Mouse (Mus musculus): ENCODE results near the gene Mxd4.
A peak's percentile ranks its signal among the peaks of the same experiment; 100 is the strongest.

Gene Mxd4

DNA sequence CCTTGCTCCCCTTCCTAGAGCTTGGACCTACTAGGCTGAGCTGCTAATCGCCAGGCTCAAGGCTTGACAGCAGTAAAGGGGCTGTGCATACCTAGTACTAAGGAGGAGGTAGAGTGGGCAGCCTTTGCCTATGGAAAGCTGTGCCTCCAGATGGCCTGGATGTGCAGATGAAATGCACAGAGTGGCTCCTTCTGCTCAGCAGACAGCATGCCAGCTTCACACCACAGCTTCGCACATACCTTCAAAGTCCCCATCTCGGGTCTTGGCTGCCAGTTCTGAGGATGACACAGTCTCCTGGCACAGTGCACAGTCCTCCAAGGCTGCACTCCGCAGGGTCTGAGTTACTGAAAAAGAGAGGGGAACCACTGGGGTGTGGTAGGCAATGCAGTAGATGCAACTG, 9.7 kb upstream of the Mxd4 start:
- DNase-seq (ENCODE audit: low spot score) = no peak

DNA sequence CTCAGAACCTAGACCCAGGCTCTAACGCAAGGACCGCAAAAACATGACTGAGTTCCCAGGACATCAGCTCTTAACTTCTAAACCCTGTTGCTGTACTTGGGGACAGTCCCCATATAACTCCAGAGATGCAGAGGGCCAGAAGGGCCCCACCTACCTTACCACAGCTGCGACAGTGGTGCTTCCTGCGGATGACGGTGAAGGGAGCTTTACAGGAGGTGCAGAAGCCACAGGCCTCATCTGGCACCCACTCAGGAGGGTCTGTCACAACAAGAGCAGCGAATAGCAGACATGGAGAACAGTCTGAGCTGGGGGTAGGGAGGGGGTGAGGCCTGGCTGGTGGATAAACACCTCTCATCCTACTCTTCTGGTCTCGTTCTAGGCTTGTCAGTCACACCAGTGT, 8.9 kb upstream of the Mxd4 start:
- DNase-seq (ENCODE audit: low spot score) = no peak

DNA sequence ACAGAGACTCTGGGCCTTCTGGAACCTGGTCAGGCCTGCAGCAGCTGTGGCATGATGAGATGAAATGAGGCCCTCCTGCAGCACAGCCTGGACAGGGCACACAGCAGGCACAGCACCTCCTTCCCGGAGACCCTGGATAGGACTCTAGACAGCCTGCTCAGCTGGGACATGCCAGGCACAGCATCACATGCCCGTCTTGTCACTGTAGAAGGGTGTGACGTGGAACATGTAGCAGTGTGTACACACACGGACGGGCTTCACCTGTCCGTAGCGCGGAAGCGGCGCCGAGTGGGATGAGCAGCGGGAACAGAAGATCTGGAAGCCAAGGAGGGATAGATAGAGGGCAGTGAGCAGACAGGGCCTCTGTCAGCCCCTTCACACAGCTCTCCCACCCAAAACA, 8.3 kb upstream of the Mxd4 start:
- no peak for DNase-seq (ENCODE audit: low spot score)

DNA sequence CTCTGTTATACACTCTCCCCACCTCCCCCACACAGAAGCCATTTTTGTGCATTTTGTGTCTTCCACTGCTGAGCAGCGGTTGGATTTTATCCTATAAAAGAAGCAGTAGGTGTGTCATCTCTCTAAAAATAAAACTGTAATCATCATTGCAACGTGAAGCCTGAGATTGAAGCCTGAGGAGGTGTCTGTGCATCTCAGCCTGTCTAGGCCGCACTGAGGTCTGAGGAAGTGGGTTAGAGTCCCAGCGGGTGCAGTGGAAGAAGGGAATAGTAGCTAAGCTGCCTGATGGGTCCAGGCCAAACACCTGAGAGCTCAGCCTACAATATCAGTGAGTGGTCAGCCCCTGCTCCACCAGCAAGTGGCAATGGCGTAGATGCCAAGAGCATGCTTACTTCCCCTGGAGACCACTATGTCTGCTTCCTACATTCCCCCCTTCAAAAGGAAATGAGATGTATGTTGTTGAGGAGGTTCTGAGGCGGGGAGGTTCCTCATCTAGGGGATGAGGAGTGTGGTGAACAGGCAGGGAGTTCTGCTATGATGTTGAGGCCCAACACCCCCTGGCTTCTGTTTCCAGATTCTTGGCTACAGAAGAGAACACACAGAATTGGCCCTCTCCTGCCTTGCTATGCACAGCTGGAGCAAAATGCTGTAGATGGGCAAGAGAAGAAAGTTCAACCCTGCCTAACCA, 7.6 kb upstream of the Mxd4 start:
- no peak for DNase-seq (ENCODE audit: low spot score)

- no peak for DNase-seq (ENCODE audit: low spot score)
Observed at GRCm38 (mm10) chr5:34194426-34194825, 6.9 kb upstream of the Mxd4 start.

DNA sequence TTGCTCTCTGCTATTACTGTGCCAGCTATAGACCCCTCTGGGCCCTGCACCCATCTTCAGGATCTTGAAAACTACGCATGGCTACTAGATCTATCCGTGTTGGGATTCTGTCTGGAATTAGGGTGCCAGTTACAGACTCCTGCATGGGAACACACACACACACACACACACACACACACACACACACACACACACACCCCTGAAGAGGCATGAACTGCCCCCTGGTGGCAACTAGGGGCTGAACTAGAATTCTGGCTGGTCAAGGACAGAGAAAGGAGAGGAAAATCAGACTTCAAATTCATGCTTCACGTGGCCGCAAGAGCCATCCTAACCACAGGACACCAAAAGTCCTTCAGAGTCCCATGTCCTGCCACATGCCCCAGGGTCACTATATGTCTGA, 4.3 kb upstream of the Mxd4 start:
- DNase-seq (ENCODE audit: low spot score) = no peak

GRCm38 (mm10) chr5:34191021-34191420, 3.5 kb upstream of the Mxd4 start:
- peak; percentile 48 for DNase-seq (ENCODE audit: low spot score)

DNA sequence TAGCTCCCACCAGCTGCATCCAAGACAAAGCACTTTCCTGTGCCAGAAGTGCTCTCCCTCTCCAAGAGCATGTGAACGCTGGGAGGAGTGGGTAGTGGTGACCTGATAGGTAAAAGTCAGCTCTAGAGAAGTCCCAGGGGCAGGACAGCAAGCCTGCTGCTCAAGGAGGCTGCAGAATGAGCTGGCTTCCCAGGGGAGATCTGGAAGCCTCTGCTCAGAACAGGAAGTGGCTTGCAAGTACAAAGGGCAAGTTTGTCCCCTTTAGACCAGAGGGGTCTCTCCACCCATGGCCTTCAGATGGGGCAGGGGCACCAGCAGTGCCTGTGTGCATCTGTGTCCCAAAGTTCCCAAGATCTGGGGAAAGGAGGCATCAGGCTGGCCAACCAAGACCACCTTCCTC, 2.0 kb upstream of the Mxd4 start:
- DNase-seq (ENCODE audit: low spot score) = no peak

GRCm38 (mm10) chr5:34188856-34189255, 1.3 kb upstream of the Mxd4 start:
- no peak for DNase-seq (ENCODE audit: low spot score)

DNA sequence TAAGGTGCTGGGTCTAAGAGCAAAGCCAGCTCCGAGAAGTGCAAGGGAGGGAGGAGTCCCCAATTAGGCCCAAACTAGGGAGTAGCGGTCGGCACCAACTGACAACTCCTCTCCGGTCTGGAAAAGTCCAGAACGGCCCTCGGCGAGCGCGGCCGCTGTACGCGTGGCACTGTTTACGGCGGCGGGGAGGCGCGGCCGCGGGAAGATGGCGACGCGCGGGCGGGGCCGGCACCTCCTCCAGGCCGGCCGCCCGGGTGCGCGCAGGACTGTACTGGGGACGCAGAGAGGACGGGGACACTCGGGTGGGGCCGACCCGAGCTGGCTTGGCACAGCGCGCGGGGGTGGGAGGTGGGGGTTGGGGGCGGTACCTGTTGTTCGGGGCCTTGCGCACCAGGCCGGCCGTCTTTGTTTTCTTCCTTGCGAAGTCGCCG, 544 bp downstream of the Mxd4 start:
- DNase-seq (ENCODE audit: low spot score) = peak; percentile 70

GRCm38 (mm10) chr5:34186391-34186790, 1.1 kb downstream of the Mxd4 start:
- DNase-seq (ENCODE audit: low spot score) = no peak

DNA sequence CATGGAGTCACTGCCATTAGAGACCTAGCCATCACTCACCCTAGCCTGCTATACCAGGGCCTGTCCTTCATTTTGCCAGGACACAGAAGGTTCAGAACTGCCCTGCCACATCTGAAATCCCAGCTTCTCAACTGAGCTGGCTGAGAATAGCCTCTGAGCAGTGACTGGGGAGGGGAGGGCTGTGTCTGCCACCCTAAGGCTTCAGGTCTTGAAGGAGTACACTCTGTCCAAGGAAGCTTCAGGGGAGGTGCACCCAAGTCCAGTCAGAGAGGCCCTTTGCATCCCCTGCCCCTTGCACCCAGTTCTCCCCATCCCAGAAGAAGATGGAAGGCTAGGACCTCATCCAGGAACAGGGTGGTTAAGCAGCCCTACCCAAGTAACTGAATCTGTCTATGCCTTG, 1.7 kb downstream of the Mxd4 start:
- no peak for DNase-seq (ENCODE audit: low spot score)

DNA sequence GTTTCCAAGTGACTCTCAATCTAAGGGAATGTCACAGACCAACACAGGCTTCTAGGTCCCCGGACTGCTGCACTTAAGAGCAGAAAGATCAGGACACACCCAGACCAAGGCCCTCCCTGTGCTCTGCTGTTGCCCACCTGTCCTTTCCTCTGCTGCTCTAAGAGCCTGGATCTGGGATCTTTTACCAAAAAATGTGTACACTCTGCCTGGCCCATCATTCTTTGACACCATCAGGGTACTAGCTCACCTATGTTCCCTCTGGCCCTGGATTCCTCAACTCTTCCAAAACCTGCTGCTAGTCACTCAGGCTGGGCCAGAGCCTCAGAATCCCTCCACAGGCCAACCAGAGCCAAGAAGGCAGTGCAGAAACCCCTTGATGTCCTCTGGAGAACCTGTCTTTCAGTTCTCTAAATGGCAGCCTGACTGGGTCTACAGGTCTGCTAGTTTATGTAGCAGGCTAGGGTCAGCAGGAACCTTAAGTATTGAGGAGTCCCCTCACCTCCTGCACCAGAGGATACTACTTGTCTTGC, 2.4 kb downstream of the Mxd4 start:
- DNase-seq (ENCODE audit: low spot score) = no peak

- no peak for DNase-seq (ENCODE audit: low spot score)
Observed at GRCm38 (mm10) chr5:34183976-34184375, 3.5 kb downstream of the Mxd4 start.

- no peak for DNase-seq (ENCODE audit: low spot score)
Observed at GRCm38 (mm10) chr5:34183156-34183880, 4.2 kb downstream of the Mxd4 start.

DNA sequence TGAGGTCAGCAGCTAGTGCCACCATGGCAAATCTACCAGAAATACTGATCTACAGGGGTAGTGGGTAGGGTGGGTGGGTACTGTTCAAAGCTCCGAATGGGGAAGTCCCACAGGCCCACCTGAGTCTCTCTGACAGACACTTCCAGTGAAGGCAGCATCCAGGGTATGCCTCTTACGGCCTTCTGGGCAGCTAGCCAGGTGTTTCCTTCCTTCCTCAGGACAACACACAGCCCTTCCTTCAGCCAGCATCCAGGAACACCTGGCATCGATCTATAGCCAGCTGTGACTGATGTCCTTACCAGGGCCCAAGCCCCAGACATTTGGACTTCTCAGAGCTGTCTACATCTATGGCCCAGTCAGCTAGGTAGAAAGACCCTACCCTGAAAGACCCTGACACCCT, 5.0 kb downstream of the Mxd4 start:
- no peak for DNase-seq (ENCODE audit: low spot score)

DNA sequence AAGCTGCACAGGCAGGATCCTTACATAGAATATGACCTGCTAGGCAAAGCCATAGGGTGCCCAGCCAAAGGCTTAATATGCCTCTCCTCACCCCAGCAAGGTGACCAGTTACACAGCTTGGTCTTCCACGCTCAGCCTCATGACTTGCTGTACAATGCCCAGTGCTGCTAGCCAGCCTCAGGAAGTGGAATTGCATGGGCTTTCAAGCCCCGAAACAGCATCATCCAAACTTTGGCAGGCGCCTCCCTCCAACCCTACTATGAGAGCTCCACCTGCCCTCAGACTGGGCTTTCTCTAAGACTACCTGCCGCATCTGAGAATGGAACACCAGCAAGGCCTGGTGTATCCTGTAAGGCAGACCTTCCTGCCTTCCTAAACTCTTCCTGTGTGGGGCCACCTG, 9.7 kb downstream of the Mxd4 start:
- no peak for DNase-seq (ENCODE audit: low spot score)

DNA sequence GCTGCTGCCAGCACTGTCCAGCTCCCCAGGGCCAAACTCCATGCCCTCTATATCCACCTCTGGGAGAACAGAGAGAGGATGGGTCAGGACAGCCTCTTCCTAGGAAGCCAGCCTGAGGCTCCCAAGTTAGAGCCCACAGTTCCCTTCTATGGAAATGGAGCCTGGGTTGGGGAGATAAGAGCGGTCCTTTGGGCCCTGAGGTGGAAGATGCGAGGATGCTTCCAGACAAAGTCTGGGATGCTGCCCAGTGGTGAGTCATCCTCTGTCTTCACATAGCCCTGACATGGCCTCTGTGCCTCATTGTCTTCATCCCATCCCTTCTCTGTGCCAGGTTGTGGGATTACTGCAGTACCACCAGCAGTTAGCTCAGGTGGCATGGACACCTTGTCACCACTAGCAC, 10.4 kb downstream of the Mxd4 start:
- no peak for DNase-seq (ENCODE audit: low spot score)

- DNase-seq (ENCODE audit: low spot score) = no peak
Observed at GRCm38 (mm10) chr5:34176691-34177090, 10.8 kb downstream of the Mxd4 start.

DNA sequence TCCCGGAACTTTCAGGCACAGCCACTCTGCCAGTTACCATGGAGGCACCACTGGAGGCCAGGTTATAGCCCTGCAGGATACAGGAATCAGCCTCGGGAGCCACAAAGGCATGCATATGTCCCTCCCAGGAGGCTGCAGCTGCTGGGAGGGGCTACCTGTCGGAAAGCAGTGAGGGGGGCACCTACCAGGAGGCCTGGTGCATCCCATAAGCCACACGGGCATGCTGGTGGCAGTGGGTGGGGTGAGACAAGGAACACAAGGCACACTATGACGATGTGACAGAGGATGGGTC, 12.2 kb downstream of the Mxd4 start:
- no peak for DNase-seq (ENCODE audit: low spot score)

- DNase-seq (ENCODE audit: low spot score) = no peak
Observed at GRCm38 (mm10) chr5:34174550-34175402, 12.7 kb downstream of the Mxd4 start.

DNA sequence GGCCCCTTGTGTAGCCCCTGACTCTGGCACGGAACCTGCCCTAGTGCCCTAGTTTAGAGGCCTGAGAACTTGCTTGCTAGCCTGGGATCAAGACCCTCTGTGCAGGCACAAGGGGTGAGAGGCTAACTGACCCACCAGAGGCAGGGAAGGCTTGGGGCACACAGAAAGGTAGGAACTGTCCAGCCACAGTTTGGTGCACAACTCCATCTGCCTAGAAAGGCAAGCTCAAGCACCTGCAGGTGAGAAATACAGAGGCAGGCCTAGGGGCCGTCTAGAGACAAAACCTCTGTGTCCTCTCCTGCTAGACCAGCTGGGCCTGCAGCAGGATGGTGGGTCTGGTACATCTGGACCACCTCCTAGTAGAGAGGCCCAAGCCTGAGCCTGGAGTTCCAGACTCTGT, 13.5 kb downstream of the Mxd4 start:
- no peak for DNase-seq (ENCODE audit: low spot score)

- DNase-seq (ENCODE audit: low spot score) = no peak
Observed at GRCm38 (mm10) chr5:34170726-34171125, 16.8 kb downstream of the Mxd4 start.
